Mouse (Mus musculus): Measurements from ENCODE around the gene Exosc5. TPM values are rescaled to one million over a fixed set of nuclear protein-coding genes. Genes with fewer than 3 reads are reported as not detected.

The Exosc5 gene
- total and polyA plus RNA-seq, 3 experiments = 16.6 to 23.5 (median 20.5) TPM

DNA sequence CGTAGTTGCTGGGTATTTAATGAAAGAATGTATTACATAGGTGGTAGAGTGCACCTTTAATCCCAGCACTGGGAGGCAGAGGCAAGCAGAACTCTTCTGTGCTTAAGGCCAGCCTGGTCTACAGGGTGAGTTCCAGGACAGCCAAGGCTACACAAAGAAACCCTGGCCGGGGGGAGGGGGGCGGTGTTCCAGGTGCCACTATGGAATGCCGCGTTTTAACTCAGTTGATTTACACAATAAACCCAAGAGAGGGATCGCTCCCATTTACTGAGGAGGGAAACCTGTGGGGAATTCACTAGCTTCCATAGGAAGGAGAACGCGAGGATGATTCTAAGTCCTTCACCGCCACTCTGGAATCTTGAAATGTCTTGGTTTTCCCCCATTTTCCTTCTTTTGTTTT lies 10.7 kb downstream of the Exosc5 start:
- Histone ChIP-seq H3K4me3 (no peak overlapping the region), H3K27ac (no peak overlapping the region), H3K27me3 (ENCODE audit: control insufficient read depth, insufficient read depth, low read length) (no peaks in the 10 kb centered on the region), H3K9ac (ENCODE audit: low read depth, low read length) (no peak overlapping the region), H3K36me3 (ENCODE audit: control insufficient read depth, insufficient read depth, low read length) (no peaks in the 10 kb centered on the region), H3K4me1 (ENCODE audit: control insufficient read depth, insufficient read depth, low read length) (peaks cover 2% of the 10 kb centered on the region; the same call in 1 of the 2 replicates), H3K79me2 (replicated peaks; ENCODE audit: control insufficient read depth, insufficient read depth, low read length) (no peaks in the 10 kb centered on the region)
- 84% methylated on average over 9 of the region's 9 CpGs for WGBS
- TF ChIP-seq CTCF (IDR thresholded peaks at IDR 0.05) (no peak), POLR2A (IDR thresholded peaks at IDR 0.05; ENCODE audit: insufficient read depth, low read depth, low read length) (no peak), EP300 (IDR thresholded peaks at IDR 0.05; ENCODE audit: insufficient read depth, low read depth, low read length) (no peak)
- intact Hi-C loops (cut with DNase I) = no loop called here
- no peak for DNase-seq

DNA sequence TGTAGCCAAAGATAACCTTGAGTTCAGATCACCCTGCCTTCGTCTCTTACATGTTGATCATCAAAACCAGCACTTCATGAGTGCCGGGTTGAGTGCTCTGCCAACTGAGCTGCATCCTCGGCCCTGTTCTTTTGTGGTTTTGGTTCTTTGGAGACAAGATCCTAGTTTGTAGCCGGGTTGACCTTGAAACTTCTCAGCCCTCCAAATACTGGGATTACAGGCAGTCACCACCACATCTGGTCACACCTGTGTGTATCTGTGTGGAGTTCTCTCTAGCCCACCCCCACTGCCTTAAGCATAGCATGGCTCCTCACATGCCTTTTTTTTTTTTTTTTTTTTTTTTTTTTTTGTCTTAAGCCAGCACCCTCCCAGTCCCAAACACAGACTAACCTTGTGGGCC lies 11.1 kb downstream of the Exosc5 start:
- Histone ChIP-seq H3K79me2 (replicated peaks; ENCODE audit: control insufficient read depth, insufficient read depth, low read length) (no peaks in the 10 kb centered on the region), H3K27me3 (ENCODE audit: control insufficient read depth, insufficient read depth, low read length) (no peaks in the 10 kb centered on the region; the same call in 1 of the 2 replicates), H3K4me1 (ENCODE audit: control insufficient read depth, insufficient read depth, low read length) (peaks cover 2% of the 10 kb centered on the region; the same call in 1 of the 2 replicates), H3K4me3 (no peak overlapping the region), H3K9ac (ENCODE audit: low read depth, low read length) (no peak overlapping the region), H3K27ac (no peak overlapping the region), H3K36me3 (ENCODE audit: control insufficient read depth, insufficient read depth, low read length) (no peaks in the 10 kb centered on the region)
- TF ChIP-seq EP300 (IDR thresholded peaks at IDR 0.05; ENCODE audit: insufficient read depth, low read depth, low read length) (no peak), POLR2A (IDR thresholded peaks at IDR 0.05; ENCODE audit: insufficient read depth, low read depth, low read length) (no peak), CTCF (IDR thresholded peaks at IDR 0.05) (no peak)
- 87% methylated on average over 4 of the region's 4 CpGs for WGBS
- DNase-seq = no peak
- intact Hi-C loops (cut with DNase I) = no loop called here

DNA sequence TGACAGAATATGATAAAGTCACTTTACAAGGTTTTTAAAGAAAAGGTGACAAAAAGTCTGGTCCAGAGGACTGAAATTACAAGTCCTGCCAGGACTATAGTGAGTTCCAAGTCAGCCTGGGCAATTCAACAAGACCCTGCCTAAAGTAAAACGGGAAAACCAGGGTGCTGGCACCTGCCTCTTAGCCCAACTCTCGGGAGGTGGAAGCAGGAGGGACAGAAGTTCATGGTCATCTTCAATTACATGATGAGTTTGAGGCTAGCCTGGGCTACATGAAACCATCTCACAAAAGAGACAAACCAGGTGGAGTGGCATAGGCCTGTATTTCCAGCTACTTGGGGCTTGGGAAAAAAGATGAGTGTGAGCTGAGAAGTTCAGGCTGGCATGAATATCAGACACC lies 12.7 kb downstream of the Exosc5 start:
- Histone ChIP-seq H3K79me2 (replicated peaks; ENCODE audit: control insufficient read depth, insufficient read depth, low read length) (no peaks in the 10 kb centered on the region), H3K9ac (ENCODE audit: low read depth, low read length) (no peak overlapping the region), H3K27me3 (ENCODE audit: control insufficient read depth, insufficient read depth, low read length) (no peaks in the 10 kb centered on the region; the same call in 1 of the 2 replicates), H3K4me1 (ENCODE audit: control insufficient read depth, insufficient read depth, low read length) (peaks cover 2% of the 10 kb centered on the region; the same call in 1 of the 2 replicates), H3K4me3 (no peak overlapping the region), H3K36me3 (ENCODE audit: control insufficient read depth, insufficient read depth, low read length) (no peaks in the 10 kb centered on the region), H3K27ac (no peak overlapping the region)
- 66% methylated on average over 2 of the region's 2 CpGs for WGBS
- no peak for DNase-seq
- TF ChIP-seq CTCF (IDR thresholded peaks at IDR 0.05) (no peak), POLR2A (IDR thresholded peaks at IDR 0.05; ENCODE audit: insufficient read depth, low read depth, low read length) (no peak), EP300 (IDR thresholded peaks at IDR 0.05; ENCODE audit: insufficient read depth, low read depth, low read length) (no peak)
- intact Hi-C loops (cut with DNase I) = no loop called here

DNA sequence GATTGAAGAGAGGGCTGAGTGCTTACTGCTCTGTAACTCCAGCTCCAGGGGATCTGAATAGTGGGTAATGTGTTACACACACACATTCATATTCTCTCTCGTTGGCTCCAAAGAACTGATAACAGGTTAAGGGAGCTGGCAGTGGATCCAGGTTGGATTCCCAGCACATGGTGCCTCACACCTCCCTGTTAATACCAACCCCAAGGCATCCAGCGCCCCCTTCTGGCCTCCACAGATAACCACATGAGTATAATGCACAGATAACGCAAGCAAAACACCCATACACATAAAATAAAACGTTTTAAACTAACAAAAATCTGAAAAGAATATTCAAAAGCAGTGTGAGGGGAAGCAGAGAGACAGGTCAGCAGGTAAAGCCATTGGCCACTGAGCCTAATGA lies 13.5 kb downstream of the Exosc5 start:
- WGBS = 47% methylated on average over 4 of the region's 4 CpGs
- no peak for DNase-seq
- H3K4me3 ChIP-seq = no peak overlapping the region
- intact Hi-C loops (cut with DNase I) = no loop called here
- no peak overlapping the region for H3K9ac ChIP-seq (ENCODE audit: low read depth, low read length)
- peaks cover 2% of the 10 kb centered on the region; the same call in 1 of the 2 replicates for H3K4me1 ChIP-seq (ENCODE audit: control insufficient read depth, insufficient read depth, low read length)
- no peaks in the 10 kb centered on the region; the same call in 1 of the 2 replicates for H3K27me3 ChIP-seq (ENCODE audit: control insufficient read depth, insufficient read depth, low read length)
- TF ChIP-seq CTCF (IDR thresholded peaks at IDR 0.05) = peak; percentile 26
- no peak for TF ChIP-seq POLR2A (IDR thresholded peaks at IDR 0.05; ENCODE audit: insufficient read depth, low read depth, low read length)
- no peaks in the 10 kb centered on the region for H3K36me3 ChIP-seq (ENCODE audit: control insufficient read depth, insufficient read depth, low read length)
- H3K27ac ChIP-seq = no peak overlapping the region
- H3K79me2 ChIP-seq (replicated peaks; ENCODE audit: control insufficient read depth, insufficient read depth, low read length) = no peaks in the 10 kb centered on the region

DNA sequence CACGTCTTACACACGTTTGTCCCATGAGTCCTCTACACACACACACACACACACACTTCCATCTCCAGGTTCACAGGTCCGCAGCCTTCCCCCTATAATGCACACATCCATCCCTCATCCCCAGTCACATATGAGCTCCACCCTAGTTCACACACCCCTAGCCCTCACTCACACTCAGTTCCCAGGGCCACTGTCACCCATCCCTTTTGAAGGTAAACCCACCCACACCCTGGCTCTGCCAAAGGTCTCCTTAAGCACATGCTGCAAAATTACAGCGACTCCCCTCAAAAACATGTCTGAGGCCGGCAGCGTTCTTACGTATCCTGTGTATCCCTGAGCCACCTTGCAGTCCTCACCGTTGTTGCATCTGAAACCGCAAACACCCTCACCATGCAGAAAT lies 15.3 kb downstream of the Exosc5 start:
- Histone ChIP-seq H3K9ac (ENCODE audit: low read depth, low read length) (no peak overlapping the region), H3K27me3 (ENCODE audit: control insufficient read depth, insufficient read depth, low read length) (no peaks in the 10 kb centered on the region; the same call in 1 of the 2 replicates), H3K4me1 (ENCODE audit: control insufficient read depth, insufficient read depth, low read length) (peaks cover 2% of the 10 kb centered on the region; the same call in 1 of the 2 replicates), H3K79me2 (replicated peaks; ENCODE audit: control insufficient read depth, insufficient read depth, low read length) (no peaks in the 10 kb centered on the region), H3K27ac (no peak overlapping the region), H3K4me3 (no peak overlapping the region), H3K36me3 (ENCODE audit: control insufficient read depth, insufficient read depth, low read length) (no peaks in the 10 kb centered on the region)
- intact Hi-C loops (cut with DNase I) = no loop called here
- no peak for TF ChIP-seq POLR2A (IDR thresholded peaks at IDR 0.05; ENCODE audit: insufficient read depth, low read depth, low read length)
- TF ChIP-seq CTCF (IDR thresholded peaks at IDR 0.05) = no peak
- no peak for TF ChIP-seq EP300 (IDR thresholded peaks at IDR 0.05; ENCODE audit: insufficient read depth, low read depth, low read length)
- DNase-seq = no peak
- WGBS = 21% methylated on average over 9 of the region's 9 CpGs

DNA sequence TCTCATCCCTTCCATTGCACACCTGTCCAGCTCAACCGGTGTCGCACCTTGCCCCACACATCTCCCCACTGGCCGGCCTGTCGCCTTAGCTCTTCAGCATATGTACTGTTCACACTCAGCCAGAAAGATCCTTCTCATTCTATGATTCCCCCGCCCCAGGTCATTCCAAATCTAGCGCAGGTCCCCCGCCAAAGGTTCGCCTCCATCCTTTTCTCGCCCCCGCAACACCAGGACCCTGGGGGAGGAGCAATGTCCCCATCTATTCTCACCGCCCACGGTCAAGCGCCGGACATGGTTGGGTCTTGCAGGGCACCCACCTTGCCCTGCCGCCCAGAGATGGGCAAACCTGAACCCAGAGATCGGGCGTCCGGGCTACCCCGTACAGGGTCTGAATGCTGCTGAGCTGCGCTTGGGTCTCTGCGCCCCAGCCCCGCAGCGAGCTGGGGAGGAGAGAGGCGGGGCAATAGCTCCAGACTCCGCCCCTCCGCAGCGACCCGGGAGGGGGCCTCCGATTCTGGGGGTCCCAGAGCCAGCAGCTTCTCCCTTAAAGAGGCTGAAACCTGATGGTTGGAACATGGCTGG lies 15.8 kb downstream of the Exosc5 start, which contains the start of gene Tmem91:
Gene Tmem91 (minus strand): TSS at position 448 of the 582 bp plus-strand sequence.
- 3% methylated on average over 29 of the region's 29 CpGs for WGBS
- no peaks in the 10 kb centered on the region; the same call in 1 of the 2 replicates for H3K27me3 ChIP-seq (ENCODE audit: control insufficient read depth, insufficient read depth, low read length)
- intact Hi-C loops (cut with DNase I) = no loop called here
- peaks cover 2% of the 10 kb centered on the region; the same call in 1 of the 2 replicates for H3K4me1 ChIP-seq (ENCODE audit: control insufficient read depth, insufficient read depth, low read length)
- no peaks in the 10 kb centered on the region for H3K79me2 ChIP-seq (replicated peaks; ENCODE audit: control insufficient read depth, insufficient read depth, low read length)
- H3K4me3 ChIP-seq = 0 out of 2 replicates have a peak within 1 kb of the TSS, but pooled peaks have one; percentile 12
- H3K36me3 ChIP-seq (ENCODE audit: control insufficient read depth, insufficient read depth, low read length) = no peaks in the 10 kb centered on the region
- no peak for TF ChIP-seq EP300 (IDR thresholded peaks at IDR 0.05; ENCODE audit: insufficient read depth, low read depth, low read length)
- no peak for TF ChIP-seq CTCF (IDR thresholded peaks at IDR 0.05)
- no peak for TF ChIP-seq POLR2A (IDR thresholded peaks at IDR 0.05; ENCODE audit: insufficient read depth, low read depth, low read length)
- H3K9ac ChIP-seq (ENCODE audit: low read depth, low read length) = no peak within 1 kb of the TSS
- DNase-seq = no peak
- no peak within 1 kb of the TSS for H3K27ac ChIP-seq

Measured in heart, adult 2 months (tissue).